In genomic region chr5:137601365-137601729, GRCm38 (mm10) we compare ENCODE assay signal across 2 mouse cellular contexts.
TF ChIP-seq lines count a peak whose summit lies in the region.

No protein-coding gene starts in this region.

TF ChIP-seq in CH12.LX, 34 proteins besides CTCF, POLR2A, EP300 and RAD21:
- TF ChIP-seq SIN3A (IDR thresholded peaks at IDR 0.05; ENCODE audit: low read length) (peak; percentile 49; the same call in 1 of the 2 replicates), CHD1 (IDR thresholded peaks at IDR 0.05; ENCODE audit: low read depth, low read length) (0 out of 2 replicates have a peak, but pooled peaks have one; percentile 59), NRF1 (IDR thresholded peaks at IDR 0.05; ENCODE audit: low read depth, low read length) (0 out of 2 replicates have a peak, but pooled peaks have one; percentile 17), POLR2AphosphoS2 (IDR thresholded peaks at IDR 0.05; ENCODE audit: low read depth, low read length) (no peak), UBTF (IDR thresholded peaks at IDR 0.05; ENCODE audit: low read depth, low read length) (0 out of 2 replicates have a peak, but pooled peaks have one; percentile 42)

TF ChIP-seq in MEL, 35 proteins besides CTCF, POLR2A, EP300 and RAD21:
- peak; percentile 44; the same call in 1 of the 2 replicates for TF ChIP-seq MXI1 (IDR thresholded peaks at IDR 0.05; ENCODE audit: low read depth, low read length)
- no peak for TF ChIP-seq GABPA (IDR thresholded peaks at IDR 0.05; ENCODE audit: low read depth, low read length)
- TF ChIP-seq ETS1 (IDR thresholded peaks at IDR 0.05; ENCODE audit: low read depth, low read length): peak; percentile 33; the same call in 1 of the 2 replicates
TF ChIP-seq in MEL: peak in this region for 2.
